In genomic region chr4:148008412-148008811, GRCm38 (mm10) we compare ENCODE assay signal across 9 mouse cellular contexts. TPM values are rescaled to one million over a fixed set of nuclear protein-coding genes. Genes with fewer than 3 reads are reported as not detected.
A peak's percentile ranks its signal among the peaks of the same experiment; 100 is the strongest.
DNase-seq lines count a peak whose midpoint lies in the region; ATAC-seq lines count a peak whose summit lies in the region.
"Had no signal": no experiment of that assay in that cellular context is flagged by ENCODE, and none has a peak within 500 bp of the region (broad histone marks: within the 10 kb centered on the region; RNA-seq: fewer than 3 reads in every experiment).

No protein-coding gene starts in this region.

- no peaks in the 10 kb centered on the region for H3K27me3 ChIP-seq in forebrain, embryonic 15.5 days
- H3K27me3 ChIP-seq in forebrain, embryonic 12.5 days: no peaks in the 10 kb centered on the region
- H3K27me3 ChIP-seq: Patski had no signal

- peak; percentile 11 to 27 for DNase-seq in urinary bladder, adult 18-20 months (ENCODE audit: low spot score in 2 of 2)
- DNase-seq in urinary bladder, postnatal 10 days (ENCODE audit: low spot score): no peak
- DNase-seq in frontal cortex, postnatal 36 days (ENCODE audit: low spot score in 2 of 2): peak; percentile 66
- peak; percentile 46 for DNase-seq in layer of hippocampus, adult 9-10 months (ENCODE audit: low spot score)
- peak; percentile 43 for DNase-seq in lung, postnatal 36 days
- peak; percentile 32 for DNase-seq in urinary bladder, postnatal 36 days (ENCODE audit: low spot score in 2 of 2)

- H3K9ac ChIP-seq in forebrain, embryonic 15.5 days (replicated peaks): no peak overlapping the region
- H3K9ac ChIP-seq in forebrain, embryonic 12.5 days: no peak overlapping the region

- H3K27ac ChIP-seq in forebrain, embryonic 15.5 days (replicated peaks): no peak overlapping the region
- no peak overlapping the region for H3K27ac ChIP-seq in forebrain, embryonic 12.5 days

- H3K4me2 ChIP-seq in forebrain, embryonic 15.5 days (replicated peaks): no peak overlapping the region
- H3K4me2 ChIP-seq in forebrain, embryonic 12.5 days: no peak overlapping the region

- H3K9me3 ChIP-seq in forebrain, embryonic 15.5 days: no peaks in the 10 kb centered on the region
- H3K9me3 ChIP-seq in forebrain, embryonic 12.5 days: no peaks in the 10 kb centered on the region

- H3K4me3 ChIP-seq in forebrain, embryonic 15.5 days: no peak overlapping the region
- H3K4me3 ChIP-seq in forebrain, embryonic 12.5 days (replicated peaks): no peak overlapping the region

- 76% methylated on average over 4 of the region's 4 CpGs for WGBS in forebrain, embryonic 15.5 days
- 82% methylated on average over 4 of the region's 4 CpGs for WGBS in forebrain, embryonic 12.5 days

- H3K36me3 ChIP-seq in forebrain, embryonic 15.5 days: peaks cover 95% of the 10 kb centered on the region
- H3K36me3 ChIP-seq in forebrain, embryonic 12.5 days (replicated peaks): peaks cover 98% of the 10 kb centered on the region

- H3K4me1 ChIP-seq in forebrain, embryonic 15.5 days: no peaks in the 10 kb centered on the region
- H3K4me1 ChIP-seq in forebrain, embryonic 12.5 days: no peaks in the 10 kb centered on the region

- peak; percentile 38; the same call in 1 of the 2 replicates for ATAC-seq in forebrain, embryonic 15.5 days (replicated peaks)
- ATAC-seq in forebrain, embryonic 12.5 days (ENCODE audit: low FRiP score): no peak
- ATAC-seq: Patski had no signal

RNA-seq across cellular contexts. Expression of gene Nppa, which starts 7.9 kb away (rescaled TPM):
- 0.76 and 1.6 TPM in 2 replicates for polyA plus RNA-seq in forebrain, embryonic 15.5 days (2015; fragmentation: Nextera tagmentation; extraction: Ambion mirVana)
- 0.82 and 0.99 TPM in 2 replicates for polyA plus RNA-seq in forebrain, embryonic 12.5 days (2016; fragmentation: Nextera tagmentation; extraction: Ambion mirVana)

RNA-seq across cellular contexts. Expression of gene Nppb, which starts 22.8 kb away (rescaled TPM):
- not detected in 2 replicates for polyA plus RNA-seq in forebrain, embryonic 15.5 days (2015; fragmentation: Nextera tagmentation; extraction: Ambion mirVana)
- polyA plus RNA-seq in forebrain, embryonic 12.5 days (2016; fragmentation: Nextera tagmentation; extraction: Ambion mirVana): not detected in 2 replicates

RNA-seq across cellular contexts. Expression of gene Clcn6, which starts 30.2 kb away (rescaled TPM):
- 30.8 and 33.4 TPM in 2 replicates for polyA plus RNA-seq in forebrain, embryonic 15.5 days (2015; fragmentation: Nextera tagmentation; extraction: Ambion mirVana)
- 22.4 and 27.7 TPM in 2 replicates for polyA plus RNA-seq in forebrain, embryonic 12.5 days (2016; fragmentation: Nextera tagmentation; extraction: Ambion mirVana)

RNA-seq across cellular contexts. Expression of gene Mthfr, which starts 30.5 kb away (rescaled TPM):
- polyA plus RNA-seq in forebrain, embryonic 15.5 days (2015; fragmentation: Nextera tagmentation; extraction: Ambion mirVana): 16.6 and 17.1 TPM in 2 replicates
- polyA plus RNA-seq in forebrain, embryonic 12.5 days (2016; fragmentation: Nextera tagmentation; extraction: Ambion mirVana): 28.7 and 32.2 TPM in 2 replicates
